Mouse (Mus musculus) neural tube, embryonic 12.5 days (tissue): ENCODE results near the gene Itsn1. TPM values are rescaled to one million over a fixed set of nuclear protein-coding genes. Genes with fewer than 3 reads are reported as not detected.

Source experiments
- ATAC-seq: fragments of 200-750 bp; cut with Nextera tagmentation; 2 replicates; pipeline ENCODE4 v1.8.0; 2017; ENCODE audit warnings: low read depth, mild to moderate bottlenecking, moderate TSS enrichment, moderate library complexity; ENCODE audit not compliant: low FRiP score
- H3K27ac ChIP-seq: fragments of 300-500 bp; sonication (generic); 2 replicates; pipeline ENCODE4 v1.5.1; 2016
- H3K27me3 ChIP-seq: fragments of 300-500 bp; sonication (generic); replicated peaks from 2 replicates; pipeline ENCODE4 v1.6.1; 2016; ENCODE audit warnings: mild to moderate bottlenecking
- H3K36me3 ChIP-seq: fragments of 300-500 bp; sonication (generic); 2 replicates; pipeline ENCODE4 v1.6.1; 2016; ENCODE audit warnings: mild to moderate bottlenecking
- H3K4me1 ChIP-seq: fragments of 300-500 bp; sonication (generic); 2 replicates; pipeline ENCODE4 v1.6.1; 2016
- H3K4me2 ChIP-seq: fragments of 300-500 bp; sonication (generic); replicated peaks from 2 replicates; pipeline ENCODE4 v1.6.1; 2016; ENCODE audit warnings: mild to moderate bottlenecking
- H3K4me3 ChIP-seq: fragments of 300-500 bp; sonication (generic); 2 replicates; pipeline ENCODE4 v1.5.1; 2016
- H3K9ac ChIP-seq: fragments of 300-500 bp; sonication (generic); 2 replicates; pipeline ENCODE4 v1.6.1; 2016; ENCODE audit warnings: mild to moderate bottlenecking
- H3K9me3 ChIP-seq: fragments of 300-500 bp; sonication (generic); 2 replicates; pipeline ENCODE4 v1.6.1; 2016; ENCODE audit warnings: mild to moderate bottlenecking
- WGBS: fragments of 180-500 bp; shearing (Covaris S2); methylation state at CpG from one replicate; pipeline ENCODE4 v1.1.7; 2016; 5-methylcytosine and 5-hydroxymethylcytosine counted together
- polyA plus RNA-seq: library from polyadenylated mRNA; unstranded; fragments of >200 nt; fragmentation: Nextera tagmentation; extraction: Ambion mirVana; gene quantifications from 2 replicates; pipeline ENCODE4 v1.2.1, GENCODE M21; 2016

Itsn1 gene
- polyA plus RNA-seq, 1 experiment from 2014 or later: 74.4 TPM

- Histone ChIP-seq H3K36me3 (peaks cover 12% of the 10 kb centered on the region), H3K4me2 (no peak overlapping the region), H3K9me3 (no peaks in the 10 kb centered on the region), H3K27ac (no peak overlapping the region), H3K27me3 (no peaks in the 10 kb centered on the region), H3K4me3 (no peak overlapping the region), H3K9ac (no peak overlapping the region), H3K4me1 (peaks cover 4% of the 10 kb centered on the region; the same call in 1 of the 2 replicates)
- no peak for ATAC-seq
- WGBS: 89% methylated on average over 7 of the region's 7 CpGs
These were observed 51.1 kb downstream of the Itsn1 start for GRCm38 (mm10) chr16:91780151-91780550.

- 96% methylated on average over 3 of the region's 3 CpGs for WGBS
- no peak overlapping the region for H3K4me2 ChIP-seq
- ATAC-seq: no peak
- H3K4me1 ChIP-seq: peaks cover 4% of the 10 kb centered on the region; the same call in 1 of the 2 replicates
- no peak overlapping the region for H3K27ac ChIP-seq
- H3K4me3 ChIP-seq: no peak overlapping the region
- H3K36me3 ChIP-seq: peaks cover 19% of the 10 kb centered on the region
- H3K9ac ChIP-seq: no peak overlapping the region
- no peaks in the 10 kb centered on the region for H3K9me3 ChIP-seq
- no peaks in the 10 kb centered on the region for H3K27me3 ChIP-seq
These were observed 51.7 kb downstream of the Itsn1 start for GRCm38 (mm10) chr16:91780826-91781225.

GRCm38 (mm10) chr16:91783191-91783590, 54.1 kb downstream of the Itsn1 start:
- no peak overlapping the region for H3K9ac ChIP-seq
- WGBS: 96% methylated on average over 7 of the region's 7 CpGs
- no peaks in the 10 kb centered on the region for H3K9me3 ChIP-seq
- H3K4me1 ChIP-seq: 0 out of 2 replicates have a peak, but pooled peaks cover 6% of the 10 kb centered on the region
- no peak overlapping the region for H3K4me3 ChIP-seq
- ATAC-seq: no peak
- H3K36me3 ChIP-seq: peaks cover 31% of the 10 kb centered on the region
- H3K27ac ChIP-seq: no peak overlapping the region
- H3K27me3 ChIP-seq: no peaks in the 10 kb centered on the region
- no peak overlapping the region for H3K4me2 ChIP-seq

GRCm38 (mm10) chr16:91784298-91784697, 55.2 kb downstream of the Itsn1 start:
- H3K4me1 ChIP-seq: 0 out of 2 replicates have a peak, but pooled peaks cover 6% of the 10 kb centered on the region
- H3K4me2 ChIP-seq: no peak overlapping the region
- no peak overlapping the region for H3K27ac ChIP-seq
- no peaks in the 10 kb centered on the region for H3K27me3 ChIP-seq
- no peaks in the 10 kb centered on the region for H3K9me3 ChIP-seq
- no peak overlapping the region for H3K4me3 ChIP-seq
- 89% methylated on average over 6 of the region's 6 CpGs for WGBS
- H3K36me3 ChIP-seq: peaks cover 38% of the 10 kb centered on the region
- H3K9ac ChIP-seq: no peak overlapping the region
- no peak for ATAC-seq

- ATAC-seq: no peak
- no peak overlapping the region for H3K9ac ChIP-seq
- H3K27ac ChIP-seq: no peak overlapping the region
- 0 out of 2 replicates have a peak, but pooled peaks cover 6% of the 10 kb centered on the region for H3K4me1 ChIP-seq
- WGBS: 88% methylated on average over 10 of the region's 10 CpGs
- no peaks in the 10 kb centered on the region for H3K27me3 ChIP-seq
- no peaks in the 10 kb centered on the region for H3K9me3 ChIP-seq
- no peak overlapping the region for H3K4me3 ChIP-seq
- peaks cover 38% of the 10 kb centered on the region for H3K36me3 ChIP-seq
- no peak overlapping the region for H3K4me2 ChIP-seq
These were observed 57.3 kb downstream of the Itsn1 start for GRCm38 (mm10) chr16:91786425-91786824.

GRCm38 (mm10) chr16:91789728-91790127, 60.6 kb downstream of the Itsn1 start:
- H3K4me2 ChIP-seq: no peak overlapping the region
- H3K27me3 ChIP-seq: no peaks in the 10 kb centered on the region
- H3K36me3 ChIP-seq: peaks cover 43% of the 10 kb centered on the region
- ATAC-seq: no peak
- no peaks in the 10 kb centered on the region for H3K9me3 ChIP-seq
- H3K4me1 ChIP-seq: 0 out of 2 replicates have a peak, but pooled peaks cover 6% of the 10 kb centered on the region
- no peak overlapping the region for H3K9ac ChIP-seq
- 85% methylated on average over 6 of the region's 6 CpGs for WGBS
- H3K27ac ChIP-seq: no peak overlapping the region
- H3K4me3 ChIP-seq: no peak overlapping the region

GRCm38 (mm10) chr16:91792477-91793196, 63.6 kb downstream of the Itsn1 start:
- H3K27me3 ChIP-seq: no peaks in the 10 kb centered on the region
- ATAC-seq: no peak
- WGBS: 72% methylated on average over 8 of the region's 8 CpGs
- no peaks in the 10 kb centered on the region for H3K4me1 ChIP-seq
- no peaks in the 10 kb centered on the region for H3K9me3 ChIP-seq
- no peak overlapping the region for H3K27ac ChIP-seq
- no peak overlapping the region for H3K9ac ChIP-seq
- H3K36me3 ChIP-seq: peaks cover 41% of the 10 kb centered on the region
- H3K4me2 ChIP-seq: no peak overlapping the region
- H3K4me3 ChIP-seq: no peak overlapping the region

GRCm38 (mm10) chr16:91793507-91794278, 64.6 kb downstream of the Itsn1 start:
- H3K4me2 ChIP-seq: no peak overlapping the region
- no peaks in the 10 kb centered on the region for H3K27me3 ChIP-seq
- no peak overlapping the region for H3K9ac ChIP-seq
- H3K9me3 ChIP-seq: no peaks in the 10 kb centered on the region
- H3K36me3 ChIP-seq: peaks cover 35% of the 10 kb centered on the region
- whole genome bisulfite sequencing: 95% methylated on average over 13 of the region's 13 CpGs
- no peaks in the 10 kb centered on the region for H3K4me1 ChIP-seq
- no peak for ATAC-seq
- no peak overlapping the region for H3K4me3 ChIP-seq
- H3K27ac ChIP-seq: no peak overlapping the region

- H3K36me3 ChIP-seq: peaks cover 33% of the 10 kb centered on the region
- no peak overlapping the region for H3K4me3 ChIP-seq
- H3K9ac ChIP-seq: no peak overlapping the region
- no peak for ATAC-seq
- 96% methylated on average over 7 of the region's 7 CpGs for WGBS
- H3K27ac ChIP-seq: no peak overlapping the region
- H3K9me3 ChIP-seq: no peaks in the 10 kb centered on the region
- H3K4me1 ChIP-seq: no peaks in the 10 kb centered on the region
- no peak overlapping the region for H3K4me2 ChIP-seq
- no peaks in the 10 kb centered on the region for H3K27me3 ChIP-seq
These were observed 65.2 kb downstream of the Itsn1 start for GRCm38 (mm10) chr16:91794306-91794705.

GRCm38 (mm10) chr16:91795044-91795443, 66.0 kb downstream of the Itsn1 start:
- WGBS: 97% methylated on average over 2 of the region's 2 CpGs
- Histone ChIP-seq H3K4me3 (no peak overlapping the region), H3K9me3 (no peaks in the 10 kb centered on the region), H3K4me2 (no peak overlapping the region), H3K4me1 (no peaks in the 10 kb centered on the region), H3K27ac (no peak overlapping the region), H3K9ac (no peak overlapping the region), H3K27me3 (no peaks in the 10 kb centered on the region), H3K36me3 (peaks cover 33% of the 10 kb centered on the region)
- ATAC-seq: no peak

GRCm38 (mm10) chr16:91795606-91796005, 66.5 kb downstream of the Itsn1 start:
- no peaks in the 10 kb centered on the region for H3K4me1 ChIP-seq
- no peaks in the 10 kb centered on the region for H3K9me3 ChIP-seq
- no peak overlapping the region for H3K4me2 ChIP-seq
- H3K9ac ChIP-seq: no peak overlapping the region
- H3K27me3 ChIP-seq: no peaks in the 10 kb centered on the region
- no peak overlapping the region for H3K4me3 ChIP-seq
- H3K36me3 ChIP-seq: peaks cover 33% of the 10 kb centered on the region
- no peak for ATAC-seq
- 95% methylated on average over 9 of the region's 9 CpGs for WGBS
- no peak overlapping the region for H3K27ac ChIP-seq

GRCm38 (mm10) chr16:91801426-91801825, 72.3 kb downstream of the Itsn1 start:
- H3K4me2 ChIP-seq: no peak overlapping the region
- 94% methylated on average over 13 of the region's 13 CpGs for WGBS
- H3K4me1 ChIP-seq: no peaks in the 10 kb centered on the region; the same call in 1 of the 2 replicates
- no peak overlapping the region for H3K9ac ChIP-seq
- no peaks in the 10 kb centered on the region for H3K9me3 ChIP-seq
- H3K4me3 ChIP-seq: no peak overlapping the region
- peaks cover 47% of the 10 kb centered on the region for H3K36me3 ChIP-seq
- H3K27ac ChIP-seq: no peak overlapping the region
- H3K27me3 ChIP-seq: no peaks in the 10 kb centered on the region
- no peak for ATAC-seq
